Mouse (Mus musculus) layer of hippocampus, postnatal 10 days (tissue): Measurements from ENCODE around the gene Prss16. TPM values are rescaled to one million over a fixed set of nuclear protein-coding genes. Genes with fewer than 3 reads are reported as not detected.

Experiments
- DNase-seq, 2 experiments: peaks; one replicate each; pipeline ENCODE4 v3.0.0; 2021; ENCODE audit warnings: low spot score in 2 of 2
- microRNA-seq, 2 experiments: library from miRNA; unstranded; fragments of <30 nt; microRNA quantifications; one replicate each; pipeline ENCODE4 v1.2.0; 2021
- total RNA-seq, 2 experiments: library from RNA; stranded (reverse); gene quantifications; 2 replicates each; pipeline ENCODE4 v1.2.3; 2021

Gene Prss16
- total RNA-seq, 2 experiments from 2014 or later = not detected

DNA sequence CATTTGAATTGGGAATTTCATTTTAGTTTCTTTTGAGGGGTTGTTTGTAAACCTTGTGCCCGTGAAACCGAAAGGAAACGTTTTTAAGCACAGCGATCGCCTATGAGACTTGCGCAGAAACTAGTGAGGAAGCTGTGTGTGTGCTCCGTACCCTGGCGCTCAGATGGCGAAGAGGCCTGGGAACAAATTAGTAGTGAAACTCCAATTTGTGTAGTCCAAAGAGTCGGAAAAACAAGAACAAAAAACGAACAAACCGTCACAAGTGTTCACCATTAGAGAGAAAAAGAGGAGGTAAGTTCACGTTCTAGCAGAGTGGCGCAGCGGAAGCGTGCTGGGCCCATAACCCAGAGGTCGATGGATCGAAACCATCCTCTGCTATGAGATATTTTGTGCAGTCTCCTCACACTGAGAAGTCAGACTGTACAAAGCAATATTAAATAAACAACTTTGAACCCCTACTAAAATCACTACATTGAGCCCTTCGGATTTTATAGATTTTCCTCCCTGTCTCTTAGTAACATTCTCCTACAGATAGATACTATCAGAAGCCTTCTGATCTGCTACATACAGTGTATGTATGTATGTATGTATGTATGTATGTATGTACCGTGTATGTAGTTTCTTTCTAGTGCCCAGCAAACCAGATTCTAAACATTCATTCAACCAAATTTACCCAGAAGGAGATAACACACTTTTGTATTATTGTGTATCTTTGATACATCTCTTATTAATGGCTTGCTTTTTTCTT lies 34.6 kb downstream of the Prss16 start:
- peak; percentile 64 to 77 for DNase-seq

DNA sequence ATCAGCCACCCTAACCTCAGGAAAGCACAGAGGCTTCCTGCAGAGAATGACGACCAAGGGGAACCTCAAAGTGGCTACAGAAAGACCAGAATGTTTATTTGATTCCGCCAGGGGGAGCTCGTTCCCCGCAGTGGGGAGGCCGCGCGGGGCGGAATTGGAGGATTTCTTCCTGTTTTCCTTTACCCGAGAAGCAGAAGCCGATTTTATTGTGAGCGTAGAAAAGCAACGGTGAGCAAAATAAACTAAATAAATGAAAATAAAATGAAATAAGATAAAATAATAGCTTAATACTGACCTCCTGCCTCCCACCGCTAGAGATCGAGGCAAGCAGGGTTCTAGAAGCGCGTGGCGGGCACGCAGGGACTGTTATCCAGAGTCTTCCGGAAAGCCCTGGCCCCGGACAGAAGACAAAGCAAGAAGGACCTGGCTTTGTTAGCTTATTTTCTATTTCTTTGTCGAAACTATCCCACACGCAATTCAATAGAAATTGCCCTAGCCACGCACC lies 35.3 kb downstream of the Prss16 start:
- peak; percentile 92 to 95 for DNase-seq

DNA sequence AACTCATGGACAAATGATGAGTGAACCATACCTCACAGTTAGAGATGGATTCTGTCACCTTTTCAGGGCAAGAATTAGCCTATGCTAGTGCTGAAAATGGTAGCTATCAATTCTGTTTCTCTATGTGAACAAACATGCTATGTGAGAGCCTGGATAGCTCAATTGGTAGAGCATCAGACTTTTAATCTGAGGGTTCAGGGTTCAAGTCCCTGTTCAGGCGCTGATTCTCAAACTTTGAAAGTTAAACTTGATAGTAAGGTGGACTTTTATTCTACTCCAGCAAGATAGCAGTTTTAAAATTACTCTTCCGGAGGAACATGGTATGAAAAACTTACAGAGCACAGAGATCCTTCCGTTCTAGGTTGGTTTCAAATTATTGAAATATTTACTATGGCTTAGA lies 37.9 kb downstream of the Prss16 start:
- no peak for DNase-seq

DNA sequence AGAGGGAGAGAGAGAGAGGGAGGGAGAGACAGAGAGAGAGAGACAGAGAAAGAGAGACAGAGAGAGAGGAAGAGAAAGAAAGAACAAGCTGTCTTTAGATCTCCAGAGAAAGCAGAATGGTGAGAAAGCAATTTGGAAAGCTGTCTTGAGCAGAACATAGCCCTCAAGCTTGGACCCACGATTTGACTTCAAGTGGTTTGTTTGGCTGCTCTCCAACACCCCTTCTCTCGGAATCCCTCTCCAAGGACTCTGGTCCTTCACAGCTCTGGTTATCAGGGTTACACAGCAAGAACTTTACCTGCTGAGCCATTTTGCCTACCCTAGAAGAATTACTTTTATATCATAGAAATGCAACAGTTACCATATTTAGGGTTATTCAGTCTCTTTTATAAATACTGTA lies 39.7 kb downstream of the Prss16 start:
- no peak for DNase-seq

DNA sequence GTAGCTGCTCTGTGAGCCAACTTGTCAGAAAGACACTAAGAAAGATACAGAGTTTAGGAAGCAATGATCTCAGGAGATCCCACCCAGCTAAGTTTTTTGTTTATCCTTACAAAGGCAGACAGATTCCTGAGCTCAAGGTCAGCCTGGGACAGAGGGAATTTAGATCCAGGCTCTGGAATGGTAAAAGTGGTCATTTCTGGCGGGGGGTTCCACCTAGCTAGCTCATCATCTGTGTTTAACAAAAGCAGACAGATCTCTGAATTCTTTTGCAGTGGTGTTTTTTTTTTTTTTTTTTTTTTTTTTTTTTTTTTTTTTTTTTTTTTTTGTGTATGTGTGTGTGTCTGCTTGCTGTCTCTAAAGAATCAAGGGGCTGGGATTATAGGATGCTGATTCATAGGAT lies 40.3 kb downstream of the Prss16 start:
- no peak for DNase-seq

Small RNAs within 50 kb of the gene (microRNA-seq; reads per million reads assigned to microRNA genes)
- gene Gm44390 (0 reads per million in 2 experiments), gene Gm44486 (0 reads per million in 2 experiments)

Other genes starting within 250 kb of the Prss16 start
- 10 to 100 TPM; 33.1 to 44.1 TPM for gene Hist1h1b, start 229.1 kb downstream of the Prss16 start, total RNA-seq
- 100 to 1,000 TPM in 1 of 2 experiments, 10 to 100 TPM in 1; 85.1 to 110 TPM for gene Hist1h3i, start 226.4 kb downstream of the Prss16 start, total RNA-seq
- 10 to 100 TPM; 11.0 to 16.4 TPM for gene Hist1h2an, start 222.5 kb downstream of the Prss16 start, total RNA-seq
- gene Hist1h2bp, start 222.3 kb downstream of the Prss16 start, total RNA-seq = 10 to 100 TPM; 22.4 to 23.5 TPM
- 10 to 100 TPM; 52.8 to 66.3 TPM for gene Hist1h2bq, start 199.5 kb downstream of the Prss16 start, total RNA-seq
- gene Hist1h2ao, start 199.3 kb downstream of the Prss16 start, total RNA-seq = 10 to 100 TPM; 36.4 to 41.0 TPM
- 100 to 1,000 TPM; 214 to 219 TPM for gene Hist1h4m, start 198.0 kb downstream of the Prss16 start, total RNA-seq
- 10 to 100 TPM; 22.0 to 32.1 TPM for gene Hist1h4n, start 177.5 kb downstream of the Prss16 start, total RNA-seq
- 10 to 100 TPM; 67.2 to 82.7 TPM for gene Hist1h2ap, start 176.2 kb downstream of the Prss16 start, total RNA-seq
- 10 to 100 TPM; 52.5 to 64.9 TPM for gene Hist1h2br, start 176.0 kb downstream of the Prss16 start, total RNA-seq
- gene Zfp184, start 64.6 kb downstream of the Prss16 start, total RNA-seq = 1 to 10 TPM; 5.1 to 6.0 TPM
- under 1 TPM; 0.22 to 0.23 TPM for gene Pom121l2, start 28.5 kb downstream of the Prss16 start, total RNA-seq
- 10 to 100 TPM; 64.1 to 78.6 TPM for gene Hist1h2ah, start 25.8 kb upstream of the Prss16 start, total RNA-seq
- 10 to 100 TPM; 73.9 to 80.0 TPM for gene Hist1h2bk, start 26.1 kb upstream of the Prss16 start, total RNA-seq
- 10 to 100 TPM; 51.2 to 53.7 TPM for gene Hist1h4i, start 31.6 kb upstream of the Prss16 start, total RNA-seq
- gene Hist1h2ag, start 33.2 kb upstream of the Prss16 start, total RNA-seq = 10 to 100 TPM; 33.8 to 36.8 TPM
- gene Hist1h2bj, start 33.5 kb upstream of the Prss16 start, total RNA-seq = 10 to 100 TPM; 29.4 to 36.1 TPM
- gene Vmn1r188, start 74.7 kb upstream of the Prss16 start, total RNA-seq = not detected
- gene Vmn1r189, start 96.1 kb upstream of the Prss16 start, total RNA-seq = not detected
- gene Vmn1r191, start 174.2 kb upstream of the Prss16 start, total RNA-seq = not detected
- gene Vmn1r192, start 181.4 kb upstream of the Prss16 start, total RNA-seq = not detected
- not detected for gene Vmn1r193, start 213.4 kb upstream of the Prss16 start, total RNA-seq
- gene Vmn1r194, start 234.5 kb upstream of the Prss16 start, total RNA-seq = not detected